13 mouse cellular contexts compared by ENCODE assay signal in the genomic region with DNA sequence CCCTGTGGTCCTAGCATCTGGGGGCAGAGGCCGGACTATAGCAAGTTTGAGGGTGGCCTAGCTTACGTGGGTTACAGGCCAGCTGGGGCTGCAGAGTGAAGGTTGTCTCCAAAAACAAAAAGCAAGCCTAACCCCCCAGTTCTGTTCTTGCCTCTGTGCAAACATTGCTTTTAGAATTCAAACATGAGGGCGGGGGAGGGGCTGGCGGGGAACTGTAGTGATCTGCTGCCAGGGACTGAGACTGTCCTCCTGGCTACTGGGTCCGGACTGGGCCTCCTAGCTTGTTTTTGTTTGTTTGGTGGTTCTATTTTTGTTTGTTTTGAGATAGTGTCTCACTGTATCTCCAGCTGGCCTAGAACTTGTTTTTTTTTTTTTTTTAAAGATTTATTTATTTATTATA. TPM values are rescaled to one million over a fixed set of nuclear protein-coding genes. Genes with fewer than 3 reads are reported as not detected.
A peak's percentile ranks its signal among the peaks of the same experiment; 100 is the strongest.
DNase-seq lines count a peak whose midpoint lies in the region; ATAC-seq and TF ChIP-seq lines count a peak whose summit lies in the region.
"Had no signal": no experiment of that assay in that cellular context is flagged by ENCODE, and none has a peak within 500 bp of the region (broad histone marks: within the 10 kb centered on the region; RNA-seq: fewer than 3 reads in every experiment).

No protein-coding gene starts in this region.

- H3K4me2 ChIP-seq in heart, embryonic 16.5 days (ENCODE audit: low read depth, low read length) = no peak overlapping the region
- H3K4me2 ChIP-seq in midbrain, embryonic 13.5 days (replicated peaks) = no peak overlapping the region
- H3K4me2 ChIP-seq in midbrain, embryonic 11.5 days = no peak overlapping the region
- H3K4me2 ChIP-seq in hindbrain, embryonic 16.5 days (ENCODE audit: low read length) = no peak overlapping the region; the same call in 1 of the 2 replicates
- H3K4me2 ChIP-seq in midbrain, postnatal 0 days (ENCODE audit: low read depth, low read length, poor library complexity, severe bottlenecking) = no peak overlapping the region

- H3K4me1 ChIP-seq in heart, embryonic 16.5 days (ENCODE audit: control insufficient read depth, insufficient read depth, low read length) = peaks cover 10% of the 10 kb centered on the region
- H3K4me1 ChIP-seq in heart, adult 2 months (ENCODE audit: control insufficient read depth, insufficient read depth, low read length) = peaks cover 3% of the 10 kb centered on the region
- H3K4me1 ChIP-seq in midbrain, embryonic 13.5 days (replicated peaks) = peaks cover 38% of the 10 kb centered on the region
- peaks cover 24% of the 10 kb centered on the region for H3K4me1 ChIP-seq in midbrain, embryonic 11.5 days (ENCODE audit: control insufficient read depth, insufficient read depth, low read length)
- peaks cover 10% of the 10 kb centered on the region for H3K4me1 ChIP-seq in hindbrain, embryonic 16.5 days (ENCODE audit: control insufficient read depth, insufficient read depth, low read depth, low read length)
- H3K4me1 ChIP-seq in midbrain, postnatal 0 days (ENCODE audit: insufficient read depth, low read length) = peaks cover 5% of the 10 kb centered on the region; the same call in 1 of the 2 replicates
- H3K4me1 ChIP-seq in embryonic facial prominence, embryonic 10.5 days = peaks cover 35% of the 10 kb centered on the region

- no peaks in the 10 kb centered on the region for H3K9me3 ChIP-seq in heart, embryonic 16.5 days (replicated peaks; ENCODE audit: control insufficient read depth, low read length)
- no peaks in the 10 kb centered on the region for H3K9me3 ChIP-seq in midbrain, embryonic 13.5 days
- H3K9me3 ChIP-seq in midbrain, embryonic 11.5 days (ENCODE audit: control insufficient read depth, low read length) = no peaks in the 10 kb centered on the region
- H3K9me3 ChIP-seq in hindbrain, embryonic 16.5 days (ENCODE audit: control insufficient read depth, low read length) = no peaks in the 10 kb centered on the region
- H3K9me3 ChIP-seq in midbrain, postnatal 0 days (ENCODE audit: low read length) = no peaks in the 10 kb centered on the region
- H3K9me3 ChIP-seq in embryonic facial prominence, embryonic 10.5 days = no peaks in the 10 kb centered on the region

- peaks cover 68% of the 10 kb centered on the region for H3K36me3 ChIP-seq in heart, embryonic 16.5 days (ENCODE audit: control insufficient read depth, insufficient read depth)
- H3K36me3 ChIP-seq in heart, adult 2 months (ENCODE audit: control insufficient read depth, insufficient read depth, low read length) = no peaks in the 10 kb centered on the region
- H3K36me3 ChIP-seq in midbrain, embryonic 13.5 days = peaks cover 96% of the 10 kb centered on the region
- peaks cover 73% of the 10 kb centered on the region for H3K36me3 ChIP-seq in midbrain, embryonic 11.5 days (ENCODE audit: control insufficient read depth, insufficient read depth, low read length)
- peaks cover 61% of the 10 kb centered on the region for H3K36me3 ChIP-seq in hindbrain, embryonic 16.5 days (ENCODE audit: control insufficient read depth, insufficient read depth, low read length)
- peaks cover 63% of the 10 kb centered on the region for H3K36me3 ChIP-seq in midbrain, postnatal 0 days (ENCODE audit: insufficient read depth, low read length)
- H3K36me3 ChIP-seq in embryonic facial prominence, embryonic 10.5 days (replicated peaks) = peaks cover 99% of the 10 kb centered on the region

- TF ChIP-seq EP300 in heart, adult 2 months (IDR thresholded peaks at IDR 0.05; ENCODE audit: insufficient read depth, low read depth, low read length) = no peak

- intact Hi-C loops in heart, adult 2 months (cut with DNase I) = loop anchor here (1.0 to 10.0 kb wide), 2 partner anchors 35 to 430 kb away; a partner anchor contains a TSS

- H3K27me3 ChIP-seq in heart, embryonic 16.5 days (ENCODE audit: control insufficient read depth, insufficient read depth, low read length) = no peaks in the 10 kb centered on the region
- no peaks in the 10 kb centered on the region for H3K27me3 ChIP-seq in heart, adult 2 months (ENCODE audit: control insufficient read depth, insufficient read depth, low read length)
- H3K27me3 ChIP-seq in midbrain, embryonic 13.5 days = no peaks in the 10 kb centered on the region
- no peaks in the 10 kb centered on the region for H3K27me3 ChIP-seq in midbrain, embryonic 11.5 days (ENCODE audit: control insufficient read depth, insufficient read depth, low read length)
- H3K27me3 ChIP-seq in hindbrain, embryonic 16.5 days (replicated peaks; ENCODE audit: control insufficient read depth, insufficient read depth, low read length) = no peaks in the 10 kb centered on the region
- H3K27me3 ChIP-seq in midbrain, postnatal 0 days (ENCODE audit: insufficient read depth, low read length) = no peaks in the 10 kb centered on the region
- no peaks in the 10 kb centered on the region for H3K27me3 ChIP-seq in embryonic facial prominence, embryonic 10.5 days (replicated peaks; ENCODE audit: low read depth, poor library complexity, severe bottlenecking)

- H3K4me3 ChIP-seq in heart, embryonic 16.5 days (ENCODE audit: low read length) = no peak overlapping the region
- H3K4me3 ChIP-seq in heart, adult 2 months = no peak overlapping the region
- H3K4me3 ChIP-seq in midbrain, embryonic 13.5 days (replicated peaks) = no peak overlapping the region
- H3K4me3 ChIP-seq in midbrain, embryonic 11.5 days (ENCODE audit: low read depth, low read length) = no peak overlapping the region
- H3K4me3 ChIP-seq in hindbrain, embryonic 16.5 days (ENCODE audit: low read length) = no peak overlapping the region
- no peak overlapping the region for H3K4me3 ChIP-seq in midbrain, postnatal 0 days (ENCODE audit: low read depth, low read length)
- no peak overlapping the region for H3K4me3 ChIP-seq in embryonic facial prominence, embryonic 10.5 days

- no peaks in the 10 kb centered on the region for H3K79me2 ChIP-seq in heart, adult 2 months (replicated peaks; ENCODE audit: control insufficient read depth, insufficient read depth, low read length)

- no peak for TF ChIP-seq POLR2A in heart, adult 2 months (IDR thresholded peaks at IDR 0.05; ENCODE audit: insufficient read depth, low read depth, low read length)

- H3K9ac ChIP-seq in heart, embryonic 16.5 days (ENCODE audit: low read length) = no peak overlapping the region
- H3K9ac ChIP-seq in heart, adult 2 months (ENCODE audit: low read depth, low read length) = no peak overlapping the region
- no peak overlapping the region for H3K9ac ChIP-seq in midbrain, embryonic 13.5 days (replicated peaks)
- no peak overlapping the region for H3K9ac ChIP-seq in midbrain, embryonic 11.5 days (ENCODE audit: low read length)
- no peak overlapping the region for H3K9ac ChIP-seq in hindbrain, embryonic 16.5 days (ENCODE audit: low read depth, low read length)
- H3K9ac ChIP-seq in midbrain, postnatal 0 days (replicated peaks; ENCODE audit: low read length, poor library complexity, severe bottlenecking) = no peak overlapping the region

- no peak for TF ChIP-seq CTCF in heart, adult 2 months (IDR thresholded peaks at IDR 0.05)
- no peak for TF ChIP-seq CTCF in midbrain, postnatal 0 days (IDR thresholded peaks at IDR 0.05)

- WGBS in heart, embryonic 16.5 days = 76% methylated on average over 5 of the region's 5 CpGs
- WGBS in heart, adult 2 months = 76% methylated on average over 5 of the region's 5 CpGs
- WGBS in midbrain, embryonic 13.5 days = 78% methylated on average over 5 of the region's 5 CpGs
- WGBS in midbrain, embryonic 11.5 days = 86% methylated on average over 5 of the region's 5 CpGs
- 74% methylated on average over 5 of the region's 5 CpGs for WGBS in hindbrain, embryonic 16.5 days
- 80% methylated on average over 5 of the region's 5 CpGs for WGBS in midbrain, postnatal 0 days
- WGBS in embryonic facial prominence, embryonic 10.5 days = 88% methylated on average over 5 of the region's 5 CpGs

- no peak for ATAC-seq in heart, embryonic 16.5 days (replicated peaks; ENCODE audit: extremely low read depth, insufficient read depth, low FRiP score)
- no peak for ATAC-seq in midbrain, embryonic 13.5 days
- ATAC-seq in midbrain, embryonic 11.5 days (ENCODE audit: low FRiP score) = no peak
- 0 out of 2 replicates have a peak, but pooled peaks have one; percentile 1 for ATAC-seq in hindbrain, embryonic 16.5 days
- ATAC-seq in midbrain, postnatal 0 days (ENCODE audit: low FRiP score) = no peak

- DNase-seq in heart, adult 2 months = no peak
- DNase-seq in midbrain, embryonic 11.5 days (ENCODE audit: low spot score, missing footprints) = no peak
- DNase-seq in midbrain, postnatal 0 days (ENCODE audit: low spot score) = no peak
- no peak for DNase-seq in embryonic facial prominence, embryonic 10.5 days (ENCODE audit: low spot score)

- H3K27ac ChIP-seq in heart, embryonic 16.5 days (ENCODE audit: low read length) = peak overlapping the region; percentile 47
- H3K27ac ChIP-seq in heart, adult 2 months = no peak overlapping the region
- H3K27ac ChIP-seq in midbrain, embryonic 13.5 days = peak overlapping the region; percentile 72; the same call in 1 of the 2 replicates
- no peak overlapping the region; the same call in 1 of the 2 replicates for H3K27ac ChIP-seq in midbrain, embryonic 11.5 days (ENCODE audit: low read depth, low read length)
- peak overlapping the region; percentile 67 for H3K27ac ChIP-seq in hindbrain, embryonic 16.5 days (ENCODE audit: low read depth, low read length)
- 0 out of 2 replicates have a peak overlapping the region, but pooled peaks have one; percentile 47 for H3K27ac ChIP-seq in midbrain, postnatal 0 days (ENCODE audit: low read depth, low read length)
- H3K27ac ChIP-seq in embryonic facial prominence, embryonic 10.5 days (replicated peaks) = no peak overlapping the region

RNA-seq across cellular contexts. Expression of a gene that starts 14.2 kb away (rescaled TPM):
- polyA plus RNA-seq in heart, embryonic 16.5 days (2015; fragmentation: Nextera tagmentation; extraction: Ambion mirVana) = 8.6 and 9.4 TPM in 2 replicates
- total RNA-seq in heart, adult 2 months (2021) = 10 to 100 TPM; 13.7 to 14.2 TPM
- 12.4 and 14.1 TPM in 2 replicates for polyA plus RNA-seq in heart, adult 2 months (2012; rRNA removed)
- 23.6 and 26.3 TPM in 2 replicates for polyA plus RNA-seq in midbrain, embryonic 13.5 days (2015; fragmentation: Nextera tagmentation; extraction: Ambion mirVana)
- polyA plus RNA-seq in midbrain, embryonic 11.5 days (2014; fragmentation: Nextera tagmentation; extraction: Ambion mirVana) = 54.1 and 70.1 TPM in 2 replicates
- 7.7 and 9.5 TPM in 2 replicates for polyA plus RNA-seq in hindbrain, embryonic 16.5 days (2015; fragmentation: Nextera tagmentation; extraction: Ambion mirVana)
- total RNA-seq in midbrain, postnatal 0 days (2014; rRNA removed) = 40.0 and 51.2 TPM in 2 replicates
- polyA plus RNA-seq in midbrain, postnatal 0 days (2015; fragmentation: Nextera tagmentation; extraction: Ambion mirVana) = 11.5 and 13.2 TPM in 2 replicates
- polyA plus RNA-seq in embryonic facial prominence, embryonic 10.5 days (2016; fragmentation: Nextera tagmentation; extraction: Ambion mirVana) = 54.4 and 59.8 TPM in 2 replicates

RNA-seq across cellular contexts. Expression of a gene that starts 27.9 kb away (rescaled TPM):
- 0.27 and 0.35 TPM in 2 replicates for polyA plus RNA-seq in heart, embryonic 16.5 days (2015; fragmentation: Nextera tagmentation; extraction: Ambion mirVana)
- total RNA-seq in heart, adult 2 months (2021) = not detected
- not detected in 2 replicates for polyA plus RNA-seq in heart, adult 2 months (2012; rRNA removed)
- 0.08 TPM in 1 of 2 replicates, not detected in the other for polyA plus RNA-seq in midbrain, embryonic 13.5 days (2015; fragmentation: Nextera tagmentation; extraction: Ambion mirVana)
- polyA plus RNA-seq in midbrain, embryonic 11.5 days (2014; fragmentation: Nextera tagmentation; extraction: Ambion mirVana) = 0.15 TPM in 1 of 2 replicates, not detected in the other
- polyA plus RNA-seq in hindbrain, embryonic 16.5 days (2015; fragmentation: Nextera tagmentation; extraction: Ambion mirVana) = 0.06 TPM in 1 of 2 replicates, not detected in the other
- total RNA-seq in midbrain, postnatal 0 days (2014; rRNA removed) = not detected in 2 replicates
- polyA plus RNA-seq in midbrain, postnatal 0 days (2015; fragmentation: Nextera tagmentation; extraction: Ambion mirVana) = 0.09 and 0.10 TPM in 2 replicates
- polyA plus RNA-seq in embryonic facial prominence, embryonic 10.5 days (2016; fragmentation: Nextera tagmentation; extraction: Ambion mirVana) = not detected in 2 replicates
- total RNA-seq: adrenal gland, adult 18-20 months; gastrocnemius, postnatal 14 days; megakaryocyte, adult 5-6 weeks had no signal
- polyA plus RNA-seq: brain, embryonic 14.5 days; embryonic facial prominence, embryonic 11.5 days; limb, embryonic 14.5 days had no signal

RNA-seq across cellular contexts. Expression of a gene that starts 48.8 kb away (rescaled TPM):
- polyA plus RNA-seq in heart, embryonic 16.5 days (2015; fragmentation: Nextera tagmentation; extraction: Ambion mirVana) = 18.6 TPM in 2 replicates
- 10 to 100 TPM; 61.0 to 74.4 TPM for total RNA-seq in heart, adult 2 months (2021)
- polyA plus RNA-seq in heart, adult 2 months (2012; rRNA removed) = 54.7 and 75.6 TPM in 2 replicates
- polyA plus RNA-seq in midbrain, embryonic 13.5 days (2015; fragmentation: Nextera tagmentation; extraction: Ambion mirVana) = 27.7 and 28.3 TPM in 2 replicates
- polyA plus RNA-seq in midbrain, embryonic 11.5 days (2014; fragmentation: Nextera tagmentation; extraction: Ambion mirVana) = 17.6 and 18.5 TPM in 2 replicates
- polyA plus RNA-seq in hindbrain, embryonic 16.5 days (2015; fragmentation: Nextera tagmentation; extraction: Ambion mirVana) = 20.7 and 24.5 TPM in 2 replicates
- total RNA-seq in midbrain, postnatal 0 days (2014; rRNA removed) = 68.7 and 81.1 TPM in 2 replicates
- 20.7 and 23.1 TPM in 2 replicates for polyA plus RNA-seq in midbrain, postnatal 0 days (2015; fragmentation: Nextera tagmentation; extraction: Ambion mirVana)
- 17.9 and 18.2 TPM in 2 replicates for polyA plus RNA-seq in embryonic facial prominence, embryonic 10.5 days (2016; fragmentation: Nextera tagmentation; extraction: Ambion mirVana)

RNA-seq across cellular contexts. Expression of a gene that starts 59.5 kb away (rescaled TPM):
- polyA plus RNA-seq in heart, embryonic 16.5 days (2015; fragmentation: Nextera tagmentation; extraction: Ambion mirVana) = 2.6 and 3.0 TPM in 2 replicates
- 1 to 10 TPM in 1 of 2 experiments, under 1 TPM in 1; 0.70 to 2.5 TPM for total RNA-seq in heart, adult 2 months (2021)
- 1.9 and 2.6 TPM in 2 replicates for polyA plus RNA-seq in heart, adult 2 months (2012; rRNA removed)
- polyA plus RNA-seq in midbrain, embryonic 13.5 days (2015; fragmentation: Nextera tagmentation; extraction: Ambion mirVana) = 0.19 TPM in 2 replicates
- polyA plus RNA-seq in midbrain, embryonic 11.5 days (2014; fragmentation: Nextera tagmentation; extraction: Ambion mirVana) = 0.26 and 0.27 TPM in 2 replicates
- polyA plus RNA-seq in hindbrain, embryonic 16.5 days (2015; fragmentation: Nextera tagmentation; extraction: Ambion mirVana) = 0.14 TPM in 1 of 2 replicates, not detected in the other
- 0.57 TPM in 1 of 2 replicates, not detected in the other for total RNA-seq in midbrain, postnatal 0 days (2014; rRNA removed)
- 0.07 and 0.09 TPM in 2 replicates for polyA plus RNA-seq in midbrain, postnatal 0 days (2015; fragmentation: Nextera tagmentation; extraction: Ambion mirVana)
- 0.30 and 0.49 TPM in 2 replicates for polyA plus RNA-seq in embryonic facial prominence, embryonic 10.5 days (2016; fragmentation: Nextera tagmentation; extraction: Ambion mirVana)

Comparison
In these comparisons a context has a peak if more than half of its experiments do, and no peak if none do; other contexts are left out.
1. H3K27ac ChIP-seq: peak in heart, embryonic 16.5 days (single experiment), midbrain, embryonic 13.5 days (single experiment), hindbrain, embryonic 16.5 days (single experiment) and midbrain, postnatal 0 days (single experiment); none in heart, adult 2 months (single experiment), midbrain, embryonic 11.5 days (single experiment) and embryonic facial prominence, embryonic 10.5 days (single experiment).